Mouse (Mus musculus) left cerebral cortex, postnatal 14 days (tissue): Measurements from ENCODE around the gene Hist1h3e. TPM values are rescaled to one million over a fixed set of nuclear protein-coding genes. Genes with fewer than 3 reads are reported as not detected.
"Not testable (repeated sequence)": the region's sequence is repeated elsewhere in the genome, so short reads cannot be mapped to it uniquely, and the experiment has no call there.

ENCODE experiments used
- DNase-seq, 2 experiments: peaks; one replicate each; pipeline ENCODE4 v3.0.0; 2021 to 2022; ENCODE audit warnings: low spot score in 2 of 2, mixed read lengths in 1 of 2
- intact Hi-C: fragments of 180-260 bp; cut with DNase I; formaldehyde crosslinking; loops from one replicate; pipeline ENCODE4 v1.15.1; 2025
- total RNA-seq, 2 experiments: library from RNA; stranded (reverse); gene quantifications; 2 replicates each; pipeline ENCODE4 v1.2.3; 2021

The Hist1h3e gene
- total RNA-seq, 2 experiments from 2014 or later, result 49.1 to 57.1 TPM

- intact Hi-C loops, result no loop called here
- DNase-seq, result peak; percentile 84 to 96
Observed at GRCm38 (mm10) chr13:23543965-23544786, 18.0 kb downstream of the Hist1h3e start, which contains the start of gene Hist1h3f. Hist1h3f (plus strand) TSS chr13:23544052.

DNA sequence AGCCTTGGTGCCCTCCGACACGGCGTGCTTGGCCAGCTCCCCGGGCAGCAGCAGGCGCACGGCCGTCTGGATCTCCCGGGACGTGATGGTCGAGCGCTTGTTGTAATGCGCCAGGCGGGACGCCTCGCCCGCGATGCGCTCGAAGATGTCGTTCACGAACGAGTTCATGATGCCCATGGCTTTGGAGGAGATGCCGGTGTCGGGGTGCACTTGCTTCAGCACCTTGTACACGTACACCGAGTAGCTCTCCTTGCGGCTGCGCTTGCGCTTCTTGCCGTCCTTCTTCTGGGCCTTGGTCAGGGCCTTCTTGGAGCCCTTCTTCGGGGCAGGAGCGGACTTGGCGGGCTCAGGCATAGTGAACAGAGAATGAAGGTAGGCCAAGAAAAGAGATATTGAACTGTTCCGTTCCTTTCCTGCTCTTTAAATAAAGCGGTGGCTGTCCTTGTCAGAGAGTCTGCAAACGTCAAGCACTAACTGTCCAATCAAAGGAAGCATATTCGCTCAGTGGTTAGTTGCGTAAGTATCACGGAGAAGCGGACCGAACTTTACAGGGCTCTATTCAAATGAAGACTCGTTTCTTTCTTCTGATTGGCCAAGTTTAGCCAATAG, 19.1 kb downstream of the Hist1h3e start, which contains the start of gene Hist1h2bh:
Gene Hist1h2bh (minus strand): TSS at position 394 of the 609 bp plus-strand sequence.
- peak; percentile 77 to 83 for DNase-seq

GRCm38 (mm10) chr13:23542225-23542980, 19.8 kb downstream of the Hist1h3e start:
- intact Hi-C loops, DNase-seq: not testable (repeated sequence)

More for the DNA sequence above, 19.1 kb downstream of the Hist1h3e start, which contains the start of gene Hist1h2bh:
- intact Hi-C loops, result not testable (repeated sequence)

- intact Hi-C loops, result no loop called here
- no peak for DNase-seq
Observed at GRCm38 (mm10) chr13:23541497-23541896, 20.7 kb downstream of the Hist1h3e start.

GRCm38 (mm10) chr13:23539821-23540220, 22.3 kb downstream of the Hist1h3e start:
- intact Hi-C loops, result loop anchor here (10.0 kb wide), 1 partner anchor 1825 kb away; the partner anchor contains the start of genes Hist1h2ai, Hist1h2bl and Hist1h3h
- not testable (repeated sequence) for DNase-seq

GRCm38 (mm10) chr13:23538249-23538648, 23.9 kb downstream of the Hist1h3e start:
- DNase-seq, result no peak
- intact Hi-C loops, result loop anchor here (10.0 kb wide), 1 partner anchor 1823 kb away; the partner anchor contains the start of genes Hist1h2ai, Hist1h2bl and Hist1h3h

DNA sequence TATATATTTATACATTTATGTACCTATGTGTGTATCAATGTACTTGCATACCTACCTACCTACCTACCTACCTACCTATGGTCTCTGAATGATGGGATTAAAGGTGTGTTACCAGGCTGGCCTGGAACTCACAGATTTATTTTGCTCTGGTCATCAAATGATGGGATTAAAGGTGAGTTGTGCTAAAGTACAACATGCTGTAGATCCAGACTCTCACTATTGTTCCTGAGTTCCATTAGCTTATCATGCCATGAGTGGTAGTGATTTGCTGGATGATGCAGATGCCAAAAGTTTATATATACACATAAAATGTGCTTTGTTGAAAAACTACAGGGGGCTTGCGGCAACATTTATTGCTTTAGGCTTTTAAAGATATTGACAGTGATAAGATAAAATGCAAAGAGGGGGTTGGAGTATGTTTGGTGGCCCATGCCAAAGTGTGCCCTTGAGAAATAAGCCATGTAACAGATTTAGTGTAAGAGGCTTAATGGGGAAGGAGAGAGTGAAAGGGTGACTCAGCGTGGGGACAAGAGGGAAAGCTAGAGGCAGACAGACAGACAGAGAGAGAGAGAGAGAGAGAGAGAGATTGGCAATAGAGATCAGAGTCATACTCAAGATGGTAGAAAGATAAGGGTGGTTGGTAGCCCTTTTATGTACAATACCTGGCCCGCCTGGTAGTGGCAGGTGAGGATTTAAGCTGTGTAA, 25.0 kb downstream of the Hist1h3e start:
- DNase-seq, result no peak
- intact Hi-C loops, result loop anchor here (10.0 kb wide), 1 partner anchor 1822 kb away; the partner anchor contains the start of genes Hist1h2ai, Hist1h2bl and Hist1h3h

GRCm38 (mm10) chr13:23536076-23536822, 25.9 kb downstream of the Hist1h3e start:
- DNase-seq, result no peak
- intact Hi-C loops, result loop anchor here (10.0 kb wide), 1 partner anchor 1821 kb away; the partner anchor contains the start of genes Hist1h2ai, Hist1h2bl and Hist1h3h

GRCm38 (mm10) chr13:23535137-23536075, 26.8 kb downstream of the Hist1h3e start, which contains the start of gene Hist1h3g:
Hist1h3g (plus strand) TSS chr13:23535422.
- intact Hi-C loops, result loop anchor here (10.0 kb wide), 1 partner anchor 1821 kb away; the partner anchor contains the start of genes Hist1h2ai, Hist1h2bl and Hist1h3h
- DNase-seq, result peak; percentile 95 to 97

- DNase-seq, result no peak
- intact Hi-C loops, result loop anchor here (5.0 to 10.0 kb wide), 2 partner anchors 1492 to 1820 kb away; partner anchors contain the start of genes Hist1h2ag, Hist1h2ai, Hist1h2bj and Hist1h2bl
Observed at GRCm38 (mm10) chr13:23534368-23535131, 27.6 kb downstream of the Hist1h3e start.

- intact Hi-C loops, result loop anchor here (5.0 to 10.0 kb wide), 2 partner anchors 1491 to 1819 kb away; partner anchors contain the start of genes Hist1h2ag, Hist1h2ai, Hist1h2bj and Hist1h2bl
Observed at GRCm38 (mm10) chr13:23533560-23534367, 28.4 kb downstream of the Hist1h3e start, which contains the start of gene Hist1h2af. Hist1h2af (plus strand) TSS chr13:23533906.

DNA sequence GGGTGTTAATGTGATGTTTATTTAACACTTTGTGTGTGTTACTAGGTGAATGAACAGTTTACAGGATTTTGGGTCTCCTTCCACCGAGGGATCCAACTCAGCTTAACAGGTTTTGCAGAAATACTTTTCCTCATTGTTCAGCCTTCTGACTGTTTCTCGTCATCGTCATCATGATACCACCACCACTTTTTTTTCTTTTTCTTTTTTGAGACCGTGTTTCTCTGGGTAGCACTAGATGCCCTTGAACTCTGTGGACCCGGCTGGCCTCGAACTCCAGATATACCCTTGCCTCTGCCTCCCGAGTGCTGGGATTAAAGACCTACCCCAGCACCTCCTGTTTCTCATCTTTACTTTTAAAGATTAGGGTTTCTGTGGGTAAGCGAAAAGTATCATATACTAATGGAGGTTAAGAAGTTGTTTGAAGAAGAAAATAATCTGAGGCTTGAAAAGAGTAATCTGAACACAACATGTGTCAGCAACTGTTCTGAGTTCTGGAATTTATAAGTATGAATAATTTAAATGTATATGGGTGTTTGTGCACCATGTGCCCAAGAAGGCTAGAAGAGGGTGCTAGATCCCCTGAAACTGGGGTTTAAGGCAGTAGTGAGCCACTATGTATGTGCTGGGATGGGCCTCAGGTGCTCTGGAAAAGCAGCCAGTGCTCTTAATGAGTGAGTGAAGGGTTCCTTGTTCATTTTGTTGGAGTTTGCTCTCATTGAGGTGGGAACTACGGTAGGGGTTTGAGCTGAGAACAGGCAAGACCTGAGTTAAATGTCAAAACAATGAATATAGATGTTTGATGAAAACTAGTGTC, 29.7 kb downstream of the Hist1h3e start:
- intact Hi-C loops, result loop anchor here (5.0 to 10.0 kb wide), 2 partner anchors 1490 to 1818 kb away; partner anchors contain the start of genes Hist1h2ag, Hist1h2ai, Hist1h2bj and Hist1h2bl
- DNase-seq, result no peak

More at GRCm38 (mm10) chr13:23533560-23534367, 28.4 kb downstream of the Hist1h3e start, which contains the start of gene Hist1h2af:
- DNase-seq, result peak; percentile 80 to 84
